Mouse (Mus musculus) urinary bladder, adult 2 months (tissue): Measurements from ENCODE around the gene Trim65. TPM values are rescaled to one million over a fixed set of nuclear protein-coding genes. Genes with fewer than 3 reads are reported as not detected.
"Not testable (repeated sequence)": the region's sequence is repeated elsewhere in the genome, so short reads cannot be mapped to it uniquely, and the experiment has no call there.

ENCODE experiments used
- DNase-seq: peaks from one replicate; pipeline ENCODE4 v3.0.0; 2022; ENCODE audit warnings: low spot score
- polyA plus RNA-seq: library from polyadenylated mRNA; depleted of rRNA; stranded (reverse); fragments of >200 nt; gene quantifications from 2 replicates; pipeline ENCODE4 v1.2.3, GENCODE M21; 2012

The Trim65 gene
- polyA plus RNA-seq, 1 experiment, result 9.6 TPM

DNA sequence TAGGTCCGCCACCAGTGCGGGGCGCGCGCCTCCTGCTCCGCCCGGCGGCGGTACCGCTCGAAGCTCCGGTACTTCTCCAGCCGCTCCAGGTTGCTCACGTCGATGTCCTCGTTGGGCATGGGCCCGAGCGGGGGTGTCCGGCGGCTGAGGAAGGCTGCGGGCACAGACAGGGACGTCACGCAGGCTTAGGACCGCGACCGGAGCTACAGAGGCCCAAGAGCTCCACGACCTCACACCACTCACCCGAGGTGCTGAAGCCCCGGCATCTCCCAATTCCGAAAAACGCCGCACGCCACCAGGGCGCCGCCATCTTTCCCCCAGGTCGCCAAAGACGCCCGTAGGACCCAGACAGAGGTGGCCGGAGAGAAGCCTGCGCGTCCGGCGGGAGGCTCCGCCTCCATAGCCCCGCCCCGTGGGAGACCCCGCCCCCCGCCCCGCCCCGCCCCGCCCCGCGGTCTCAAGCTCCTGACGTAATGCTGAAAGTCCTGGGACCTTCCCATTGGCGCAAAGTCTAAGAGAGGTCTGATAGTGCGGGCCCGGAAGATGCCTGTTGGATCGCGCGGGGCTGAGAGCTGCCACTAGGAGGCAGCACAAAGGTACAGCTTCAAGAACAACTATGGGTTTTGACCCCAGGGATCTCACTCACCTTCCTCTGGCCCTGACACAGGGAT, 7.7 kb upstream of the Trim65 start, which contains the start of gene Mrpl38:
Gene Mrpl38 (minus strand): TSS at position 401 of the 671 bp plus-strand sequence.
- DNase-seq, result peak; percentile 72

DNA sequence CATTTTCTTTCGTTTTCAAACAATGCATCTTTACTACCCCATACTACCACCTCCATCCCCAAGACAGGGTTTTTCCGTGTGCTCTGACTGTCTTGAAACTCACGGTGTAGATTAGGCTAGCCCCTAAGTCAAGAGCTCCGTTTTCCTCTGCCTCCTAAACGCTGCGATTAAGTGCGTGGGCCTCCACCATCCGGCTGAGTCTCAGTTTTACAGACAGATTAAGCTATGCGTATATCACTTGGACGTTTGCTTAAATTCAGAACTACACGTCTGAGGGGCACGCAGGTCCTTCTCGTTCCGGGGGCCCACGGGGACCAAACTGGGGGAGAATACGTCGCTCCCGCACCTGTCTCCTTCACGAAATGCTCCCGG, 7.2 kb upstream of the Trim65 start:
- DNase-seq, result no peak

DNA sequence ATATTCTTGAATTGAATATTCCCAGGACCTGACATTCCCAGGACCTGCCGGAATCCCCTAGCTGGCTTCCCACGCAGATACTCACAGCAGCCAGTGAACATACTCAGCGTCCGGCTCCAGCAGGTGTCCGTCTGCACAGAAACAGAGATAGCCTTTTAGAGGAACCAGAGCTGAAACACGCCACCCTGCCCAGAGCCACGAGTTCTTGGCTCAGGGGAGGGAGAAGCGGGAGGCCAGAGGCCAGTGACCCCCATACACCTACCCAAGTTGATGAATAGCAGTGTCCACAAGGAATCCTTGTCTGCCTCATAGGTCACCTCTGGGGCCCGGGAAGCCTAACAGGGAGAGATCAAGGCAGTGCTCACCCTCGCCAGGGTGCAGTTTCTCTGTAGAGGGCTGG, 3.2 kb upstream of the Trim65 start:
- no peak for DNase-seq

DNA sequence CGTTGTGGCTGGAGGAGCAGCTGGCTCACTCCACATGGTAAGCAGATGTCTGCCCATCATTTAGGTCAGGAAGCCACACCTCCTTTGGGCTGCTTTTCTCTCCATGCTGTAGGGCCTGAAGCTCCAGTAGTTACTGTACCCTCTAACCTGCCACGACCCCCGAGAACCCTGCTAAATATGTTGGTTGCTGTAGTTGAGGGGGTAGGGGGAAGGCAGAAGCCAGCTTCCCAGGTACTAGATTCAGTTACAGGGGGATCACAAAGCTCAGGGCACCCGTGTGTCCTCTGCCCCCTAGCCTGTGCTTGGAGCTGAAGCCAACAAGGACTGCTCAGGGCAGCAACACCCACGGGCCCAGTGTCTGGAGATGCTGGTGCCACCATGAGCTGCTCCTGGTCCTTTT, 2.6 kb upstream of the Trim65 start:
- DNase-seq, result no peak

DNA sequence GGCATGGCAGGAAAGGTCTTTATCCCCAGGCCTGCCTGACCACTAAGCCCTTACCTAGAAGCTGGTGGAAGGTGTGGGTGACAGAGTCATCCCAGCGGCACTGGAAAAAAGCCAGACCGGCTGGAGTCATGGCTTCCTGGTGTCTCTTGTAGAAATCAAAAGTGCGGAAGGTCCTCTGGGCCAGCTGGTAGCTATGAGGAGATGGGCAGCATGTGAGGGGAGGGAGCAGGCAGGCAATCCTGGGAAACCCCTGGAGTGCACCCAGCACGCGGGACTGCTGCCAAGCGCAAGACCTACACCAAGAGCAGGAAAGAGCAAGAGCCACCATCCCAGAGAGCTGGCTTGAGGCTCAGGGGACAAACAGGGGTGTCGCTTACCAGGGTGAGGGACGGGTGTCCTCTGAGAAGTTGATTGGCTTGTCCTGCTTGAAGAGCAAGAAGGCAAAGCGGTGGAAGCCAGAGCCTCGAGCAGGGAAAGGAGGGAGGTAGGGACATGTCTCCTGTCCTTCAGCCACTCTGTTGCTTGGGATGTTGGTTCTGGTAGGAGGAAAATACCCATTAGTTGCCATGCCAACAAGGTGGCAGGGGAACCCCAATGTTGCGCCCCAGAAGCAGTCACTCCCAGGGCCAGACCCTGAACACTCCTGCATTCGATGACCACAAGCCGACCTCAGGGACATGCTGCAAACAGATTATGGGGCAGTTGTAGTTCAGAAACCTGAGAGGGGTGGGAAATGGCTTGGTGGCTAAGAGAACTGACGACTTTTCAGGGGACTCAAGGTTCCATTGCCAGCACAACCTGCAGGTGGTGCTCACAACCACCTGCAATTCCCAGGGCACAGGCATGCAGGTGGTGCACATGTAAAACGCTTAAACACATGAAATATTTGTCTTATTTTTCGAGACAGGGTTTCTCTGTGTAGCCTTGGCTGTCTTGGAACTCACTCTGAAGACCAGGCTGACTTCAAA, 1.7 kb upstream of the Trim65 start:
- DNase-seq, result no peak

DNA sequence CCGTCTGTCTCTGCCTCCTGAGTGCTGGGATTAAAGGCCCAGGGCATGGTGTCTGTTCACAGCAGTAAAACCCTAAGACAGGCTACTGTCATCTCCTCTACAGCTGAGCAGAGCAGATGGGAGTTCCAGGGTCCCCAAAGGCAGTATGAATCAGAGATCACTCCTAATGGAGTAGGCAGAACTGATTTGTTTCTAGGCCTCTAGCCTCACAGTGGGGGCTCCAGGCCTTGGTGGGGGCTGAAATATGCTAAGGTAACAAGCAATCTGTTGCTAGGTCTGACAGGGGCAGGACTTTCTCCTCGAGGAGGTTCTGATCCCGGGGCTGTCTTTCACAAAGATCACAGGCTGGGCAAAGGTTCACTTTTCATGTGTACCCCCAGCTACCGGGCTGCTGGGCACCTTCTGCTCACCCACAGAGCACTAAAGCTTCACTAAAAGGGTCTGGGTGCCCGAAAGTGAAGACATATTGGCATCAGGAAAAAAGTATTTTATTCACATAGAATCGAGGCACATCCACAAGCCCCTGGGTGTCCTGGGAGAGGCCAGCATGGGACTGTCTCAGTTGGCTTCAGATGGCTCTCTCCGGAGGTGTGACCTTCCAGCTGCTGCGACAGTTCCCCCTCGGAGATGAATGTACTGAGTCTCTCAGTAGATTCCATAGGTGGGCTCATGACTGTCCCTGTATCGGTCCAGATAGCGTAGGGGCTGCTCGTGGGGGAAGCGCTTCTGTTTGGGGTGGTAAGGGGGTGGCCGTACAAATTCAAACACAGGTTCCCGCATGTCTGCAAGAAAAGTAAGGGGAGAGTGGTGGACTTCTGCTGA, 632 bp upstream of the Trim65 start:
- DNase-seq, result no peak

DNA sequence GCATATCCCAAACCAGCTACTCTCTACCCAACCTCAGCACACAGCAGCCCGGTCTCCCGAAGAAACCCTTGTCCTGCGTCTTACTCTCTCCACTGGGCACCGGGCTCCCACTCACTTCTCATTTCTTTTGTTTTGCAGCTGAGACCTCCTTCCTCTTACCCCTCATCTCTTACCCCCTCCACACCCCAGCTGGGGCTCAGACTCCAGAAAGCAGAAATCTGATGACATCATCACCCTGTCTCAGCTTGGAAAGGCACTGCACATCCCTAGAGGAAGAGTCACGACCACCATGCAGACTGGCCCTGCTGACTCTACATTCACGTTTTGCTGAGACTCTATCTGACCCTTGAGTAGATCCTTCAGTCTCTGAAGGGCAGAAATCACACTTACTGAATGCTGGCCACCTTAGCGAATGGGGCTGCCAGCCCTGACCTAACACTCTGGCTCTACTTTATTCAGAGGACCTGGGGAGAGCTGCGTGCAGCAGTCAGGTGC, 888 bp downstream of the Trim65 start:
- no peak for DNase-seq

DNA sequence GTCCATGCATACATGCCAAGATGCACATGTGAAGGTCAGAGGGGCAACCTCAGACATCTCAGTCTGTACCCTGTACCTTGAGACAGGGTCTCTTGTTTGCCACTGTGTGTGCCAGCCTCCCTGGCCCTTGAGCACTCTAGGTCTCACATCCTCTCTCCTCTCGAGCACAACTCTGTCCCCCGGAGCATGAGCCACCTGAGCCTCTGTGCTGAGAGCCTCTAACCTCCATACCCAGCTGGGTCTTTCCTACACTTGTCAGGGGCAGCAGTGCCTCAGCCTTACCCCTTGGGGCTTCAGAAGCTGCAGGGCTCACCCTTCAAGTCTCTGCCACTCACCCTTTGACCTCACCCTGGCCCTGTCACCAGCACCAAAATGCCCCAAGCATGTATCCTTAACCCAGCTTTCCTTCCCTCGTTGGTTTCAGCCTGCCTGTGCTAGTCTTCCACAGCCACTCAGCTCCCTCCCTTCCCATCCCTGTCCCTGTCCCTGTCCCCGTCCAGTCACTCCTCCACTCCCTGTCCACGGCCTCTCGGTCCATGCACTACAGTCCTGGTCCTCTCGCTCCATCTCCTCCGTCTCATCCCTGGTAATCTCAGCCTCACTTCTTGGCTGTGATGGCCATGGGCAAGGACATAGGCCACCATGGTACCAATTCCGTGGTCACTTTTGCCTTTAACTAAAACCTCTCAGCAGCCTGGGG, 1.7 kb downstream of the Trim65 start:
- DNase-seq, result no peak

DNA sequence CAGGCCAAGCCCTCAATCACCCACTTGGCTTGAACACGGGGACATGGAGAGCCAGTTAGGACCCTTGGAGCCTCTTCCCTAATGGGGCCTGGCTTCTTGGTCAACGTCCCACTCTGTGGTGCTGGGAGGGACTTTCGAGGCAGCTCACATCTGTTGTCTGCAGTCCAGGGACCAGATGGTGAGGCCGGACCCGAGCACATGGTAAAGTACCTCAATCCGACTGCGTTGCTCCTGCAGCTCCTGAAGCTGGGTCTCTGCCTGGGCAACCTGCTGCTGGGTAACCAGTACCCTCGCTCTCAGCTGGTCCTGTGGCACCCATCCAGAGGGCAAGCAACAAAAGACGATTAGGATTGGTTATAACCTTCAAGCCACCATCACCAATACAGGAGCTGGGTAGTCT, 2.9 kb downstream of the Trim65 start:
- DNase-seq, result no peak

DNA sequence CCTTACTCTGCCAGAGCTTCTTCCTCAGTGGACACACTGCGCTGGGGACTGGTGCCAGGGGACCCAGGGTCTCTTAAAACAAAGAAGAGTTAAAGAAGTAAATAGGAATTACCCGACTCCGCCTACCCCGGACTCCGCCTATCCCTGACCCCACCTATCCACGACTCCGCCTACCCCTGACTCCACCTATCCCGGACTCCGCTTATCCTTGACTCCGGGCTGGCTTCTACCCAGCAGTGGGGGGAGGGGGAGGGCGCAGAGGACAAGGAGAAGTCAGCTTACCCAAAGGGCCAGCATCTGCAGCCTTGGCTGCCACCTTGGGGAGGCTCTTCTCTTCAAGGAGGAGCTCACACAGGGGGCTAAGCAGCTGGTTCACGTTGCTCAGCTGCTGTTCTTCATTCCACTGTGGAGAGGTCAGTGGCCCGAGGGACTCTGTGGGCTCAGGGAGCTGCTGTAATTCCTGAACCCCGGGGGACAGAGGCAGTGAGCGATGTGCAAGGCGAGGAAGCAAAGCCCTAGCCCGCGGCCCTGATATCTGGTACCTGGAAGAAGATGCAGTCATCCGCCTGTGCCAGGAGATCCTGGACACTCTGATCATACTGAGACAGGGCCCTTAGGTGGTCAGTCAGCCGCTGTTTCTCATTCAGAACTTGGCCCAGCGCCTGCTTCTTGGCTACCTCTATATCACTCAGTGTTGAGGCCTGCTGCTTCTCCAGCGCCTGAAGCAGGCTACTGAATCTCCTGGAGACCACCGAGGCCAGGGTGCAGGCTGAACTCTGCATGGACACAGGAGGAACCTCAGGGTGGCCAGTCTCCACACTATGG, 3.6 kb downstream of the Trim65 start, which contains the start of gene Trim47:
Gene Trim47 (minus strand): TSS at position 55 of the 825 bp plus-strand sequence.
- DNase-seq, result peak; percentile 46

DNA sequence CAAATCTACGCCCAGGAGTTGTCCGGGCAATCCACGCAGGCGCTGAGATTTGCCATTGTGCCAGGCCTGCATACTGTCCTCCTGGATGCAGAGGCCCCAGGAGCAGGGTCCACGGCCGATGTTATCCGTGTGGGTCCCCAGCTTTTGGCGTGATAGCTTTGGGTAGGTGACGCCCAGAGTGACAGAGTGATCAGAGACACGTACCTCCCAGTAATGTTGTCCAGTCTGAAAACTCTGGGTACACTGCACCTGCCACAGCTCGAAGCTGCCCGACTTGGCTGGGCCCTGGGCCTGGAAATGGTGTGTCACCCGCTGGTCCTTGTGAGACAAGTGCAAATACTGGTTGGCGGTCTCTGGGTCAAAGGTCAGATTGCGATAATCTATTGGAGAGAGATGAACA, 4.7 kb downstream of the Trim65 start:
- no peak for DNase-seq

DNA sequence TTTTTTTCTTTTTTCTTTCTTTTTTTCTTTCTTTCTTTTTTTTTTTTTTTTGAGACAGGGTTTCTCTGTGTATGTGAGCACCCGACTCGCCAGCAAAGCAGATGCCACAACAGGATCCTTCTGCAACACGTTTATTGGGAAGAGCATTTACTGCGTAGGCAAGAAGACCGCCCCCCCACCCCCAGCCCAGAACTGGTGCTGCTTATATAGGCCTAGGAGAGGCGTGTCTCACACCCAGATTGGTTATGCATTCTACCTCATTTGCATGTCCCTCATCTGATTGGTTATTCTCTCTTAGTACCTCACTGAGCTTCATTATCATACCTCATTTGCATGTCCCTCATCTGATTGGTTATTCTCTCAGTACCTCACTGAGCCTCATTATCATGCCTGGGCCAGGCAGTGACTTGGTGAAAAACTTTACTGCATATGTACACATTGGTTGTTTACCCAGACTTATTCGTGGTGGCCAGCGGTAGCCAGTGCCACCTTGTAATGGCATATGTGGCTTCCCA, 9.1 kb downstream of the Trim65 start:
- not testable (repeated sequence) for DNase-seq

DNA sequence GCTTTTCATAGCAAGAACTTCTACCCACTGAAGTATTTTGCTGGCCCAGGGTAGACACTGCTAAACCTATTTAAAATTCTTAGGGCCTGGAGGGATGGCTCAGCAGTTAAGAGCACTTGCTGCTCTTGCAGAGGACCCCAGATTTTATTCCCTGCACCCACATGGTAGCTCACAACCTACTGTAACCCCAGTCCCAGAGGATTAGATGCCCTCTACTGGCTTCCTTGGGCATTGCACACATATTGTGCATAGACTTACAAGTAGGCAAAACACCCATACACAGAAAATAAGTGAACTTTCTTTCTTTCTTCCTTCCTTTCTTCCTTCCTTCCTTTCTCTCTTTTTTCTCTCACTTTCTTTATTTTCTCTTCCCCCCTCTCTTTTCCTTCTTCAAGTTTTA, 13.1 kb downstream of the Trim65 start:
- DNase-seq, result no peak

DNA sequence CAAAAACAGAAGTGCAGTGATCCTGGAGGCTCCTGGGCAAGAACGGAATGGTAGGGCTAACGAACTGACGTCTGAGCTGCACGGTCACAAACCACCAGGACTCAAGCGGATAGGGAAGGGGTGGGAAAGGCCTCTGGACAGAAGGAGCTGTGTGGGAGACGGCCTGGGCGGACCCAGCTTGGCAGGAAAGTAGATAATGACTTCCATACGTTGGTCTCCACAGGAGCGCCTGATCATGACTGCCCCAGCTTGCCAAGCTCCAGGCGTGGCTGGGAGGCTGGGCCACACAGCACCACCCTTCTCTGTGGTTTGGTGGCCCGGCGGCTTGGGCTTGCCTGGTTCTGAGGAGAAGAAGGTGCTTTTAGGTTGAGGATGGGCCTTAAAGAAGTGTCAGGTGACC, 13.7 kb downstream of the Trim65 start:
- DNase-seq, result no peak

DNA sequence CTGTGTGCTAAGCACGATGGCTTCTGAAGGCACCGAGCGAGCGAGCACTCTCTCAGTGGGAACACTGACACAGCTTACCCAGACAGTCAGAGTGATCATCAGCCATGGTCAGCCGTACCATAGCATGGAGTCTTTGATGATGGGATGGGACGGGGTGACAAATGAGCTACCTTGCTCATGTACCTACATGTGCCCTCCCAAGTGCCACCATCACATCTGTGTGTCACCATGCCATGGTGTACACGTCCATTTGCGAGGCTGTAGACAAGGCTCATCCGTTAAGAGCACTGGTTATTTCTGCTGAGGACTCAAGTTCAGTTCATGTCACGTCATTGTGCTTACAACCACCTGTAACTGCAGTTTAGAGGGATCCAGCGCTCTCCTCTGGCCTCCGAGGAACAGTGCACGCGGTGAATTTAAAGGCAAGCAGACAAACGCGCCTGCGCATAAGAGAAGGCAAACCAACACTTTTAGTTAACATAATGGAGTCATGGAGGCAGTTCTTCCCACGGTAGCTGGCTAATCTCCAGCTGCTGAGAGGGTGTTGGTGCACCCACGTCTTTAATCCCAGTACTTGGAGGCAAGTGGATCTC, 19.2 kb downstream of the Trim65 start:
- DNase-seq, result no peak

DNA sequence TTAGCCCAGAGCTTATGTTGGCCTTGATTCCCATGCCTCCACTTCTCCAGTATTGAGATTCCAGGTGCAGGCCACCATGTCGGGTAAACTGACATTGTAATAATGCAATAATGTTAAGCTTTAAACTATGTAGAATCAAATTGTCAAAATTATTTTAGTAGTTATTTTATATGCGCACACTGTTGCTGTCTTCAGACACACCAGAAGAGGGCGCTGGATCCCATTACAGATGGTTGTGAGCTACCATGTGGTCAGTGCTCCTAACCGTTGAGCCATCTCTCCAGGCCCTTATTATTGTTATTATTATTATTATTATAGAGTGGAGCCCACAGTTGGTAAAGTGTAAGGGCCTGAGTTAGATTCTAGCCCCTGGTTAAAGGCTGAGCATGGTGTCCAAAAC, 19.9 kb downstream of the Trim65 start:
- no peak for DNase-seq

DNA sequence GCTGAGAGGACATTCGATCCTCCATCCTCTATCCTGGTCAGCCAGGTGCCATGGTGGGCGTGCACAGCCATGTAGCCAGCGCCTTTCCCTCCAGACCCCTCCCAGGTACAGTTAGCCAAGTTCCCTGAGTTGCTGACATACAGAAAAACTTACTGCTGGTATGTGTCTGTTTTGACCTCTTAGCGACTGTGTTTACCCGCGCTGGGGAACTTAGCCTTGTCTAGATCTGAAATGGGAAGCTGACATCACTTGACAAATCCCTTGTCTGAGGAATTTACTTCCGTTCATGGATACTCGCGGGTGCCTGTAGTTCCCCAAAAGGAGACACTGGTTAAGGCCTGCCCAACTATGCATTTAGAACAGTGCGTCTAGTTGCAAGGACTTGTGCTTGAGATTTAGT, 20.4 kb downstream of the Trim65 start:
- no peak for DNase-seq

DNA sequence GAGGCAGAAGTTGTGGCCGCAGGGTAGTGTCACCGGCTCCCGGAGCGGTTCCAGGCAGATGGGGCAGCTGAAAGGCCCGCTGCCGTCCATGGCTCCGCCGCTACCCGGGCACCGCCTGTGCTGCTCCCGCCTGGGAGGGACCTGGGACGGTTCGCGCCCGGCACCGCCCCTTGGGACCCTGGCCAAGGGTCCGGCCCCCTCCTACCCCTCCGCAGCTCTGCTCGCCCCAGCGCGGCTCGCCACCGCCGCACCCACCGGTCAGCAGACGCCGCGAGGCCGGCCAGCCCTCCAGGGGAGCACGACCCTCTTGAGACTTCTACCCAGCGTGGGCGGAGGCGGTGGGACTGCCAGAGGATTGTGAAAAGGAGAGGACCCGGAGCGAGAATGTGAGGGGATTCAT, 20.8 kb downstream of the Trim65 start:
- peak; percentile 74 for DNase-seq

DNA sequence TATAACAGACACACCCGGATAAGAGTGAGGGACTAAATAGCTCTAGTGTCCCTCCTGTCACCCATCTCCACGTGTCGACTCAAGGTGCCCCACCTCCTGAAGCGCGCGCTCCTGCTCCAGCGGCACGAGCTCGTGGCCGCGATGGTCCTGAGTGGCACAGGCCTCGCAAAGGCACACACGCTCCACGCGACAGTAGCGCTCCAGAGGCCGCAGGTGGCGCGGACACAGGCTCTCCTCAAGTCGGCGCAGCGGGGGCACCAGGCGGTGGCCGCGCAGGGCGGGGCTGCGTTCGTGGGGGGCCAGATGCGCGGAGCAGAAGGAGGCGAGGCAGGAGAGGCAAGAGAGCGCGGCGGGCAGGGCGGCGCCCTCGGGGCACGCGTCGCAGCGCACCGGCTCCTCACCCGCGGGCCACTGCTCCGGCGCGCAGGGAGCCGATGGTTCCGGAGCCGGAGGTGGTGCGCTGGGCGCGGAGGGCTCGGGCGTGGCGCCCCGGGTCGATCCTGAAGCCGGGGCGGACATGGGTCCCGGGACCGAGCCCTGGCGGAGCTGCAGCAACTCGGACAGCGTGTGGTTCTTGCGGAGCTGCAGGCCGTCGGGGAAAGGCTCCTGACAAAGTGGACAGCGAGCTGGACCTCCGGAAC, 21.4 kb downstream of the Trim65 start:
- DNase-seq, result peak; percentile 55
